Mouse (Mus musculus): ENCODE results near the gene Ttll11. TPM values are rescaled to one million over a fixed set of nuclear protein-coding genes. Genes with fewer than 3 reads are reported as not detected.

Ttll11 gene
- total RNA-seq, 2 experiments from 2014 or later, result 38.2 to 43.3 TPM

- intact Hi-C loops (cut with DNase I), result loop anchor here (2.0 kb wide), 1 partner anchor 221 kb away; no protein-coding TSS in a partner anchor
- no peak for DNase-seq (ENCODE audit: low spot score in 2 of 2)
Measured at GRCm38 (mm10) chr2:35977749-35978148, 2.0 kb downstream of the Ttll11 start.

- no peak for DNase-seq (ENCODE audit: low spot score in 2 of 2)
- intact Hi-C loops (cut with DNase I), result no loop called here
Measured at GRCm38 (mm10) chr2:35972259-35973001, 7.3 kb downstream of the Ttll11 start.

- intact Hi-C loops (cut with DNase I), result no loop called here
- no peak for DNase-seq (ENCODE audit: low spot score in 2 of 2)
Measured at GRCm38 (mm10) chr2:35965883-35966513, 13.7 kb downstream of the Ttll11 start.

- intact Hi-C loops (cut with DNase I), result no loop called here
- no peak for DNase-seq (ENCODE audit: low spot score in 2 of 2)
Measured at GRCm38 (mm10) chr2:35963280-35963679, 16.4 kb downstream of the Ttll11 start.

- no peak for DNase-seq (ENCODE audit: low spot score in 2 of 2)
- intact Hi-C loops (cut with DNase I), result no loop called here
Measured at GRCm38 (mm10) chr2:35961593-35962127, 18.1 kb downstream of the Ttll11 start.

GRCm38 (mm10) chr2:35957471-35958140 is 22.1 kb downstream of the Ttll11 start:
- DNase-seq (ENCODE audit: low spot score in 2 of 2), result no peak
- intact Hi-C loops (cut with DNase I), result no loop called here

- intact Hi-C loops (cut with DNase I), result no loop called here
- DNase-seq (ENCODE audit: low spot score in 2 of 2), result no peak
Measured at GRCm38 (mm10) chr2:35955211-35955610, 24.5 kb downstream of the Ttll11 start.

- intact Hi-C loops (cut with DNase I), result no loop called here
- no peak for DNase-seq (ENCODE audit: low spot score in 2 of 2)
Measured at GRCm38 (mm10) chr2:35952187-35952958, 27.3 kb downstream of the Ttll11 start.

- intact Hi-C loops (cut with DNase I), result no loop called here
Measured at GRCm38 (mm10) chr2:35944896-35945295, 34.8 kb downstream of the Ttll11 start.

GRCm38 (mm10) chr2:35942960-35943359 is 36.8 kb downstream of the Ttll11 start:
- DNase-seq (ENCODE audit: low spot score in 2 of 2), result no peak
- intact Hi-C loops (cut with DNase I), result no loop called here

More at GRCm38 (mm10) chr2:35944896-35945295, 34.8 kb downstream of the Ttll11 start:
- DNase-seq (ENCODE audit: low spot score in 2 of 2), result no peak

GRCm38 (mm10) chr2:35935045-35935444 is 44.7 kb downstream of the Ttll11 start:
- no peak for DNase-seq (ENCODE audit: low spot score in 2 of 2)
- intact Hi-C loops (cut with DNase I), result no loop called here

GRCm38 (mm10) chr2:35933116-35933515 is 46.6 kb downstream of the Ttll11 start:
- no peak for DNase-seq (ENCODE audit: low spot score in 2 of 2)
- intact Hi-C loops (cut with DNase I), result no loop called here

GRCm38 (mm10) chr2:35931619-35932018 is 48.1 kb downstream of the Ttll11 start:
- intact Hi-C loops (cut with DNase I), result loop anchor here (2.0 kb wide), 1 partner anchor 387 kb away; no protein-coding TSS in a partner anchor
- DNase-seq (ENCODE audit: low spot score in 2 of 2), result no peak

GRCm38 (mm10) chr2:35930498-35931149 is 49.1 kb downstream of the Ttll11 start:
- intact Hi-C loops (cut with DNase I), result loop anchor here (2.0 kb wide), 1 partner anchor 386 kb away; no protein-coding TSS in a partner anchor
- DNase-seq (ENCODE audit: low spot score in 2 of 2), result peak; percentile 81 to 82

- intact Hi-C loops (cut with DNase I), result loop anchor here (5.0 kb wide), 1 partner anchor 371 kb away; the partner anchor contains the start of gene Dab2ip
- peak in 1 of 2 experiments; percentile 84 for DNase-seq (ENCODE audit: low spot score in 2 of 2)
Measured at GRCm38 (mm10) chr2:35928133-35928532, 51.6 kb downstream of the Ttll11 start.

GRCm38 (mm10) chr2:35924947-35925346 is 54.8 kb downstream of the Ttll11 start:
- intact Hi-C loops (cut with DNase I), result loop anchor here (5.0 kb wide), 1 partner anchor 368 kb away; the partner anchor contains the start of gene Dab2ip
- DNase-seq (ENCODE audit: low spot score in 2 of 2), result no peak

- DNase-seq (ENCODE audit: low spot score in 2 of 2), result peak in 1 of 2 experiments; percentile 15
- intact Hi-C loops (cut with DNase I), result no loop called here
Measured at GRCm38 (mm10) chr2:35922956-35923355, 56.8 kb downstream of the Ttll11 start.

- DNase-seq (ENCODE audit: low spot score in 2 of 2), result no peak
- intact Hi-C loops (cut with DNase I), result no loop called here
Measured at GRCm38 (mm10) chr2:35912090-35912489, 67.6 kb downstream of the Ttll11 start.

- intact Hi-C loops (cut with DNase I), result no loop called here
Measured at GRCm38 (mm10) chr2:35911675-35912074, 68.0 kb downstream of the Ttll11 start.

More at GRCm38 (mm10) chr2:35911675-35912074, 68.0 kb downstream of the Ttll11 start:
- DNase-seq (ENCODE audit: low spot score in 2 of 2), result no peak
